Mouse (Mus musculus): ENCODE measurements at regions not wholly inside any gene's neighbourhood (a gene's known extent, or its start where the extent isn't known, plus 50 kb on each side); places are given as distances from the start of the nearest gene placed in this dataset.

DNA sequence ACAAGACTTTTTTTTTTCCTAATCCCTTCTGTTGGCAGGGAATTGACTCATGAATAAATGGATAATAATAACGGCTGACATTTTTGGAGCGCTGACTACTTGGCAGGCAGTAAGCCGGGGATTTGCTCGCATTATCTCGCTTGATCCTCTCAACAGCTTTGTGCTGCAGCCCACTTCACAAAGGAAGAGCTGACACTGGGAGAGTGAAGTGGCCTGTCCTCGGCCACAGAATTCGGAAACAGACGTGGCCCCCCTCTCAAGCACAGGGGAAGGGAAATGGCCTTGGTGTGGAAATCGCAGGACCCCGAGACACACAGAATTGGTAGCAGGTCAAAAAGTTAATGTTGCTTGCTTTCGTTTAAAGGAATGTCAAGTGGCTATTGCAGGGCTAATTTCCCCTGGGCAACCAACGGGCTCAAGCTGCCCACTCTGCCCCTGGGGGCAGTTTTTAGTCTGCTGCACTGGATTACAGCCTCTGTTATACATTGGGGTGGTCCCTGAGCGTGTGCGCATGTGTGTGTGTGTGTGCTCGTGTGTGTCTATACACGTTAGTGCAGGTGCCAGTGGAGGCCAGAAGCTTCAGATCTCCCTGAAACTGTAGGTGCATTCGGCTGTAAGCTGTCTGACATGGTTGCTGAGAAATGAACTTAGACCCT lies 483.1 kb downstream of the Plcl1 start:
- TF ChIP-seq POLR2A (IDR thresholded peaks at IDR 0.05; ENCODE audit: control insufficient read depth, low read depth, low read length) (no peak), CTCF (IDR thresholded peaks at IDR 0.05; ENCODE audit: control insufficient read depth, insufficient read depth, insufficient replicate concordance, low read depth, low read length) (no peak)

Data from testis, adult 2 months (tissue).